Mouse (Mus musculus) kidney, embryonic 14.5 days (tissue): ENCODE results near the gene Dmwd. TPM values are rescaled to one million over a fixed set of nuclear protein-coding genes. Genes with fewer than 3 reads are reported as not detected.
A peak's percentile ranks its signal among the peaks of the same experiment; 100 is the strongest.

Experiments
- ATAC-seq: fragments of 200-750 bp; cut with Nextera tagmentation; 2 replicates; pipeline ENCODE4 v1.8.0; 2017; ENCODE audit warnings: moderate number of reproducible peaks, mild to moderate bottlenecking, moderate TSS enrichment, moderate library complexity; ENCODE audit not compliant: low FRiP score, low TSS enrichment
- H3K27ac ChIP-seq: fragments of 300-500 bp; sonication (generic); 2 replicates; pipeline ENCODE4 v1.5.1; 2014; ENCODE audit warnings: low read depth, mild to moderate bottlenecking, low read length, moderate library complexity, mixed read lengths
- H3K27me3 ChIP-seq: fragments of 300-500 bp; sonication (generic); 2 replicates; pipeline ENCODE4 v1.6.1; 2014; ENCODE audit warnings: mild to moderate bottlenecking, low read length; ENCODE audit not compliant: control insufficient read depth, insufficient read depth
- H3K36me3 ChIP-seq: fragments of 300-500 bp; sonication (generic); 2 replicates; pipeline ENCODE4 v1.6.1; 2014; ENCODE audit warnings: low read length, mixed read lengths; ENCODE audit not compliant: control insufficient read depth, insufficient read depth
- H3K4me1 ChIP-seq: fragments of 300-500 bp; sonication (generic); 2 replicates; pipeline ENCODE4 v1.6.1; 2014; ENCODE audit warnings: low read length, mixed read lengths; ENCODE audit not compliant: control insufficient read depth, insufficient read depth
- H3K4me2 ChIP-seq: fragments of 300-500 bp; sonication (generic); replicated peaks from 2 replicates; pipeline ENCODE4 v1.6.1; 2014; ENCODE audit warnings: low read depth, mild to moderate bottlenecking, low read length
- H3K4me3 ChIP-seq: fragments of 300-500 bp; sonication (generic); 2 replicates; pipeline ENCODE4 v1.5.1; 2014; ENCODE audit warnings: mild to moderate bottlenecking, low read length
- H3K9ac ChIP-seq: fragments of 300-500 bp; sonication (generic); 2 replicates; pipeline ENCODE4 v1.6.1; 2014; ENCODE audit warnings: low read depth, mild to moderate bottlenecking, low read length, moderate library complexity
- H3K9me3 ChIP-seq: fragments of 300-500 bp; sonication (generic); 2 replicates; pipeline ENCODE4 v1.6.1; 2016; ENCODE audit warnings: low read length; ENCODE audit not compliant: control insufficient read depth
- WGBS: fragments of 180-500 bp; shearing (Covaris S2); extraction: QIAGEN DNeasy Blood & Tissue Kit; methylation state at CpG from one replicate; pipeline ENCODE4 v1.1.7; 2014; 5-methylcytosine and 5-hydroxymethylcytosine counted together
- polyA plus RNA-seq: library from polyadenylated mRNA; unstranded; fragments of >200 nt; fragmentation: Nextera tagmentation; extraction: Ambion mirVana; gene quantifications from 2 replicates; pipeline ENCODE4 v1.2.1, GENCODE M21; 2014

Gene Dmwd
- polyA plus RNA-seq, 1 experiment from 2014 or later, result 20.5 TPM

- 9% methylated on average over 14 of the region's 14 CpGs for WGBS
- Histone ChIP-seq H3K4me2 (peak overlapping the region; percentile 28), H3K4me1 (peaks cover 43% of the 10 kb centered on the region), H3K9me3 (no peaks in the 10 kb centered on the region), H3K9ac (peak overlapping the region; percentile 28; the same call in 1 of the 2 replicates), H3K27ac (peak overlapping the region; percentile 63; the same call in 1 of the 2 replicates), H3K27me3 (no peaks in the 10 kb centered on the region), H3K4me3 (peak overlapping the region; percentile 8; the same call in 1 of the 2 replicates), H3K36me3 (peaks cover 35% of the 10 kb centered on the region)
- peak; percentile 18; the same call in 1 of the 2 replicates for ATAC-seq
Observed at GRCm38 (mm10) chr7:19086042-19086441, 10.0 kb downstream of the Dmwd start.

DNA sequence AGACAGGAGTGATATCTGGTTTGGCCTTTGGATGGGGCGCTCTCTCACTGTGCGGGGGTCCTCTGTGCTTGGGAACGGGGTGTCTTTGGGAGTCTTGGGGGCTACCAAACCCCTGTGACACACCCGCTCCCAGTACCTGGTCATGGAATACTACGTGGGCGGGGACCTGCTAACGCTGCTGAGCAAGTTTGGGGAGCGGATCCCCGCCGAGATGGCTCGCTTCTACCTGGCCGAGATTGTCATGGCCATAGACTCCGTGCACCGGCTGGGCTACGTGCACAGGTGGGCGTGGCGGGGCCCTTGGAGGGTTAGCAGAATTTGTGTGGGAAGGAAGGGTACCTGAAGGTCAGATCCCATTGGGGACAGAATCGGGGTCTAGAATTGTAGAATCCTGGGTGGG, 10.7 kb downstream of the Dmwd start:
- Histone ChIP-seq H3K36me3 (peaks cover 31% of the 10 kb centered on the region), H3K4me2 (no peak overlapping the region), H3K27me3 (no peaks in the 10 kb centered on the region), H3K4me1 (peaks cover 45% of the 10 kb centered on the region), H3K9ac (no peak overlapping the region), H3K4me3 (no peak overlapping the region), H3K27ac (no peak overlapping the region), H3K9me3 (no peaks in the 10 kb centered on the region)
- ATAC-seq, result no peak
- 66% methylated on average over 18 of the region's 18 CpGs for WGBS

DNA sequence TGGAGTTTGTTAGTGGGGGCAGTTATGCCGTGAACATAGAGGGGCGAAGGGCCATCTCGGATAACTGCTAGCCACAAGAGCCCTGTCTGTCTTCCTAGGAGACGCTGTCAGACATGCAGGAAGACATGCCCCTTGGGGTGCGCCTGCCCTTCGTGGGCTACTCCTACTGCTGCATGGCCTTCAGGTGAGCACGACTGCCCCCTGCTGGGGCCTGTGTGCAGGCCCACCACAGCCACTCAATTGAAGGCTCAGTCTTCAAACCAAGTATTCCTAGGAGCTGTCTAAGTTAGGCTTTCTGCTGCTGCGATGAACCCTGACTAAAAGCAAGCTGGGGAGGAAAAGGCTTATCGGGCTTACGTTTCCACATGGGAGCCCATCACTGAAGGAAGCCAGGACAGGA, 12.8 kb downstream of the Dmwd start:
- no peak for ATAC-seq
- Histone ChIP-seq H3K36me3 (peaks cover 24% of the 10 kb centered on the region), H3K9me3 (no peaks in the 10 kb centered on the region), H3K27me3 (no peaks in the 10 kb centered on the region), H3K4me3 (no peak overlapping the region), H3K4me2 (no peak overlapping the region), H3K27ac (no peak overlapping the region), H3K9ac (no peak overlapping the region), H3K4me1 (peaks cover 40% of the 10 kb centered on the region)
- 40% methylated on average over 10 of the region's 10 CpGs for WGBS

DNA sequence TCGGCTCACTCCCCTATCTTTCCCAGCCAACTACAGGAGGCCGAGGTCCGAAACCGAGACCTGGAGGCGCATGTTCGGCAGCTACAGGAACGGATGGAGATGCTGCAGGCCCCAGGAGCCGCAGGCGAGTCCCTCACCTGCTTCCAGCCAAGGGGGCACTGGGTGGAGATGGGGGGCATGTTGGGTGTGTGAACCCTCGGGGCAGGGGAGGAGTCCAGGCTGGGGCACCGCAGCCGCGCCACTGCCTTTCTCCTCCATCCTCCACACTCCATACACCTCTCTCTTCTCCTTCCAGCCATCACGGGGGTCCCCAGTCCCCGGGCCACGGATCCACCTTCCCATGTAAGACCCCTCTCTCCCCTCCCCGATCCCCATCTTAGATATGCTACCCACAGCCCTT, 15.9 kb downstream of the Dmwd start:
- Histone ChIP-seq H3K27ac (no peak overlapping the region), H3K36me3 (peaks cover 24% of the 10 kb centered on the region), H3K4me1 (peaks cover 26% of the 10 kb centered on the region), H3K27me3 (no peaks in the 10 kb centered on the region), H3K9me3 (no peaks in the 10 kb centered on the region), H3K4me2 (peak overlapping the region; percentile 95), H3K9ac (peak overlapping the region; percentile 14; the same call in 1 of the 2 replicates), H3K4me3 (no peak overlapping the region; the same call in 1 of the 2 replicates)
- 33% methylated on average over 14 of the region's 17 CpGs for WGBS
- no peak for ATAC-seq

DNA sequence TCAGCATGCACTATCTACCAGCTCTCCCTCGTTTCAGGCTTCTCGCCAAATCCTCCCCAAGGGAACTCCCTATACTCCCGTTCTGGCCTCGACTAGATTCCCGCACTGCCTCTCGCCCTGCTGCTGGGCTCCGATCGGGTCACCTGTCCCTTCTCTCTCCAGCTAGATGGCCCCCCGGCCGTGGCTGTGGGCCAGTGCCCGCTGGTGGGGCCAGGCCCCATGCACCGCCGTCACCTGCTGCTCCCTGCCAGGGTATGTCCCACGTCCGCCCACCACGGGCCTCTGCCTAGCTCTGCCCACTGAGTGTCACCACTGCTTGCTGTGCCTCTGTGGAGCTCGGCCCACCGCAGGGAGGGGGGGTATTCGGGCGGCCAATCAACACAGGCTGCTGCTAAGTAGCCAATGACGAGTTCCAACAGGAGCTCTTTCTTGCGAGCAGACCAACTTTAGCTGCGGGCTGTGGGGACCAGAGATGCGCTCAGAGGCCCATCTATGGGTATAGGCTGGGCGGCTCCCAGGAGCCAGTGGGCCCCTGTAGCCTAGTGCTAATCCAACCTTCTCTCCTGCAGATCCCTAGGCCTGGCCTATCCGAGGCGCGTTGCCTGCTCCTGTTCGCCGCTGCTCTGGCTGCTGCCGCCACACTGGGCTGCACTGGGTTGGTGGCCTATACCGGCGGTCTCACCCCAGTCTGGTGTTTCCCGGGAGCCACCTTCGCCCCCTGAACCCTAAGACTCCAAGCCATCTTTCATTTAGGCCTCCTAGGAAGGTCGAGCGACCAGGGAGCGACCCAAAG, 16.6 kb downstream of the Dmwd start:
- H3K36me3 ChIP-seq, result peaks cover 26% of the 10 kb centered on the region

GRCm38 (mm10) chr7:19093174-19093521, 17.1 kb downstream of the Dmwd start:
- Histone ChIP-seq H3K4me1 (peaks cover 33% of the 10 kb centered on the region), H3K36me3 (peaks cover 26% of the 10 kb centered on the region), H3K4me2 (peak overlapping the region; percentile 95), H3K27ac (peak overlapping the region; percentile 82), H3K4me3 (peak overlapping the region; percentile 78), H3K9ac (peak overlapping the region; percentile 14), H3K9me3 (no peaks in the 10 kb centered on the region), H3K27me3 (no peaks in the 10 kb centered on the region)
- ATAC-seq, result peak; percentile 51
- WGBS, result under 1% methylated on average over 8 of the region's 15 CpGs

More for the DNA sequence above, 16.6 kb downstream of the Dmwd start:
- Histone ChIP-seq H3K4me2 (peak overlapping the region; percentile 95), H3K4me3 (peak overlapping the region; percentile 78), H3K27me3 (no peaks in the 10 kb centered on the region), H3K4me1 (peaks cover 32% of the 10 kb centered on the region), H3K27ac (peak overlapping the region; percentile 82), H3K9ac (peak overlapping the region; percentile 14), H3K9me3 (no peaks in the 10 kb centered on the region)
- peak; percentile 48 for ATAC-seq
- whole genome bisulfite sequencing, result 4% methylated on average over 38 of the region's 38 CpGs

DNA sequence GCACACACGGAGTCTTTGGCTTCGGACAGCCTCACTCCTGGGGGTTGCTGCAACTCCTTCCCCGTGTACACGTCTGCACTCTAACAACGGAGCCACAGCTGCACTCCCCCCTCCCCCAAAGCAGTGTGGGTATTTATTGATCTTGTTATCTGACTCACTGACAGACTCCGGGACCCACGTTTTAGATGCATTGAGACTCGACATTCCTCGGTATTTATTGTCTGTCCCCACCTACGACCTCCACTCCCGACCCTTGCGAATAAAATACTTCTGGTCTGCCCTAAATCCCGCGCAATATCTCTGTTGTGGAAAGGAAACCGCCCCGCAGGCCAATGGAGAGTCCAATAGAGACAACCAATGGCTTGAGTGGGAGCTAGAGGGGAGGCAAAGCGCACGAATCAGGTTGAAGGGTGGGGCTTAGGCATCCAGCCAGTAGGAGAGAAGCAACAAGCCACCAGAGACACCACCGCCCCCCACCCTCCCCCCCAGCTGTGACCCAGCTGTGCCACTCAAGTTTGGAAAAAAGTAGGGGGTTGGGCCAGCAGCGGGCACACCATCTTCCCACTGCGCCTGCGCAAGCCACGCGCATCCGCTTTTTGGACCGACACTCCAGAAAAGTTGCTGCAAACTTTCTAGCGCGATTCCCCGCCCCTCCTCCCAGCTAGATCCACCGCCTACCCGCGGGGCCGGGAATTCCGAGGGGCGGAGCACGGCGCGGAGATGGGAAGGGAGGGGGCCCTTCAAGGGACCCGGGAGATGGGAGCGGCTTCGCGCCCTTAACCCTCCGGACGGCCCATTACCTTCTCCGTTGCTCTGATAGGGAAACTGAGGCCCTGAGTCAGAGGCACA, 17.7 kb downstream of the Dmwd start:
- peak; percentile 86 for ATAC-seq
- peaks cover 33% of the 10 kb centered on the region for H3K4me1 ChIP-seq
- H3K4me3 ChIP-seq, result peak overlapping the region; percentile 78
- 1% methylated on average over 45 of the region's 45 CpGs for WGBS
- no peaks in the 10 kb centered on the region for H3K27me3 ChIP-seq
- no peaks in the 10 kb centered on the region for H3K9me3 ChIP-seq
- peaks cover 22% of the 10 kb centered on the region for H3K36me3 ChIP-seq
- H3K9ac ChIP-seq, result peak overlapping the region; percentile 92
- peak overlapping the region; percentile 87 for H3K27ac ChIP-seq
- H3K4me2 ChIP-seq, result peak overlapping the region; percentile 95

GRCm38 (mm10) chr7:19094471-19094825, 18.4 kb downstream of the Dmwd start, which contains the start of gene Six5:
Six5 (plus strand) TSS chr7:19094594.
- H3K36me3 ChIP-seq, result peaks cover 22% of the 10 kb centered on the region
- no peaks in the 10 kb centered on the region for H3K27me3 ChIP-seq
- H3K9ac ChIP-seq, result peak within 1 kb of the TSS; percentile 92
- 0% methylated on average over 11 of the region's 36 CpGs for WGBS
- H3K27ac ChIP-seq, result peak within 1 kb of the TSS; percentile 87
- ATAC-seq, result no peak
- peak within 1 kb of the TSS; percentile 95 for H3K4me2 ChIP-seq
- H3K9me3 ChIP-seq, result no peaks in the 10 kb centered on the region
- peak within 1 kb of the TSS; percentile 78 for H3K4me3 ChIP-seq
- peaks cover 33% of the 10 kb centered on the region for H3K4me1 ChIP-seq
